Mouse (Mus musculus): ENCODE data around the gene Trib3.
"Not testable (repeated sequence)": the region's sequence is repeated elsewhere in the genome, so short reads cannot be mapped to it uniquely, and the experiment has no call there.

Gene Trib3

DNA sequence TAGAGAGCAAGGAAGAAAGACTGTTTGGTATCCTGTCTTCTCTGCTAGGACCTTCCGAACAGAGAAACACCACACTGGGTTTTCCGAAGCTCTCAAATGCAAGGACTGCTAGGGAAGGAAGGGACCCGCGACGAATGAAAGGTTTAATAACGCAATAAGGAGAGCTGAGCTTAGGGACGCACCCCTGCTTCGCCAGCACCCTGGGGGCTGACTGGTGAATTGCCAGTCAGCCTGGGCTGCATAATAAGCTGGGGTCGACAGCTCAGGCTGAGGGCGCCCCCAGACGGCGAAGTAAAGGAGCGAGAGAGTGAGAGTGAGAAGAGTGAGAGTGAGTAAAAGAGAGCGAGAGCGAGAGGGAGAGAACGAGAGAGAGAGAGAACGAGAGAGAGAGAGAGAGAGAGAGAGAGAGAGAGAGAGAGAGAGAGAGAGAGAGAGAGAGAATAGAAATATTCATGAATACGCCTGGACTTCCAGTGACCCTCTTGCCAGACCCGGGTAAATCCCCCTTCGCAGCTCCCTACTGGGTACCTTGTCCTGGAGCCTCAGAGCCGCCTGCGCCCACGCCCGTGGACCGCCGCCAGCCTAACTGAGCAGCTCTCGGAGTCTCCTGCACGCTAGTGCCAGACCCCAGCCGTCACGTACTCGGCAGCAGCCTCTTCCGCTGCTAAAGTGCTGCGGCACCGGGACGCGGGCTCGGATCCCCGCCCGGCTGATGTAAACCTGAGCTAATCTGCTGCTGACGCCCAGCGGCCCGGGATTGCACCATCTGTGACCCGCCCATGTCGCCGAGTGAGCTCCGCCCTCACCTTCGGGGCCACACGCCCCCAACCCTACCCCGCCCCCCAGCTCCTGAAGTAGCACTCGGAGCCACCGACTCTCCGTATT is at the start of gene Trib3:
TSS of gene Trib3 (minus strand) at position 704 of the 885 bp plus-strand sequence.
- peak in 1 of 2 experiments; percentile 62 for DNase-seq (ENCODE audit: low spot score in 2 of 2)

DNA sequence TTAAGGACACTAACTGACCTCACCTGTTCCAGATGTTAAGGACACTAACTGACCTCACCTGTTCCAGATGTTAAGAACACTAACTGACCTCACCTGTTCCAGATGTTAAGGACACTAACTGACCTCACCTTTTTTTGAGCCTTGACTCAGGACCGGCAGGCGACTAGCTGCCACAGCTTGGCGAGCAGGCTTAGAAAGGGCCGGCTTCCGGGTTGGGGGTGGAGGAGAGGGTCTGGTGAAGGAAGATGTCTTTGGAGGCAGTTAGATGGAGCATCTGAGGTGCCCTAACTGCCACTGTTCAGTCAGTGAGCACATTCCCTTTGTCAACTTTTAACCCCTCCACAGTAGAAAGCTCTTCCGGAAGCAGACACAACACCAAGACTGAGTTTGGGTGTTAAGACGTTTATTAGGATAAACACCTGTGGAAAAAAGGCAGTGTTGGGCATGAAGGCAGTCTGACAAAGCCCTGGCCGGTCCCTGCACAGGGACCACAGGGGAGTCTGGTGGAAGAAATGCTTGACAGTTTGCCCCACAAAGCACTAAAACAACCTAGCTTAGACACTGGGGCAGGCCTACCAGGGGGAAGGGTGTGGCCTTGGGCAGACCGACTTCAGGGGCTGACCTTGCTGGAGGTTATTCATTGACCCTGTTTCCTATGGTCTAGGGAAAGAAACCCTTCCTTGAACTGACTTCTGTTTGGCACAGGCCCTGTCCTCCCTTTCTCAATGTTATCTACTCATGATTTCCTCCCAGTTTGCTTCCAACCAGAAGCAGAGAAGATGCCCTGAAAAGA is 49.6 kb upstream of the Trib3 start:
- DNase-seq (ENCODE audit: low spot score in 2 of 2), result no peak

DNA sequence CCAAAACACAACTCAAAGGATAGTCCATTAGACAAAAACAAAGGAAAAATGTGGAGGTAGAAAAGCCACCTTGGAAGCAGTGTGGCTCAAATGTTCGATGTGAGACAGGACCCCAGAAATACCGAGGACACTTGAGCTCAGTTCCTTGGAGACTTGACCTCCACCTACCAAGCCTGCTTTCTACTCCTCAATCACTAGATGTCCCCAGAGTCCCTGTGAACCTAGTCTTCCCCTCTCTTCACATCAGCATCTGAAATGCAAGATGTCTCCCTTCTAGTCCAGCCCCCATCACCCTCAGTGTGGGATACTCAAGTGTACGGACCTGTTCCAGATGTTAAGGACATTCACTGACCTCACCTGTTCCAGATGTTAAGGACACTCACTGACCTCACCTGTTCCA is 49.0 kb upstream of the Trib3 start:
- peak in 1 of 2 experiments; percentile 68 for DNase-seq (ENCODE audit: low spot score in 2 of 2)

DNA sequence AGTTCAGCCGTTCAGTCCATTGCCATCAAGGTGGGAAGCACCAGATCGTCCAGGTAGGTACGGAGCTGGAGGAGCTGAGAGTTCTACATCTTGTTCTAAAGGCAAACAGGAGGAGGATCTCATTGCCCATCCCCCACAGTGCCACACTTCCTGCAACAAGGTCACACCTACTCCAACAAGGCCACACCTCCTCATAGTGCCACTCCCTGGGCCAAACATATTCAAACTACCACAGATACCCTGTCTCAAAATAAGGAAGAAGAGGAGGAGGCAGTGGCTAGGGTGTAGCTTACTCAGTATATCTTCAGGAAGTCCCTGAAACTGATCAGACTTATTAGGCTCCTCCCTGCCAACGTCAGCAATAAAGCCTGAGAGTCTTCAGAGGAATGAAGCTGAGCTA is 40.4 kb upstream of the Trib3 start:
- no peak for DNase-seq (ENCODE audit: low spot score in 2 of 2)

DNA sequence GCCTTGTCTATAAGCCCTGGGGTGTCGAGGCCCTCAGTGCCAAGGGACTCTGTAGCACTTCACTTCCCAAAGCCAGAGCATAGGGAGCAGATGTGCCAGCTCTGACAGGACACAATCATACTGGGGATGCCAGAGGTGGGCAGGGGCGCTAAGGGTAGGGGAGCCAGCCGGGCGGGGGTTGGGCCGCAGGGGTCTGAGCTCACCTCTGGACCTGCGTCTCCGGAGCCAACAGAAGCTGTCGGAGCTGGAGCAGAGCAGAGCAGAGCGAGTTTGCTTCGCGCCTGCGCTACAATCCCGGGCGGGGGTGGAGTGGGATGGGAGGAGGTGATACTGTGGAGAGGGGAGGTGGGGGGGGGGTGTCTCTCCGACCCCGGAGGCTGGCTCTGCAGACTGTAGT is 32.5 kb upstream of the Trib3 start, which contains the start of gene Nrsn2:
TSS of gene Nrsn2 (minus strand) at position 294 of the 397 bp plus-strand sequence.
- DNase-seq (ENCODE audit: low spot score in 2 of 2), result peak in 1 of 2 experiments; percentile 29

DNA sequence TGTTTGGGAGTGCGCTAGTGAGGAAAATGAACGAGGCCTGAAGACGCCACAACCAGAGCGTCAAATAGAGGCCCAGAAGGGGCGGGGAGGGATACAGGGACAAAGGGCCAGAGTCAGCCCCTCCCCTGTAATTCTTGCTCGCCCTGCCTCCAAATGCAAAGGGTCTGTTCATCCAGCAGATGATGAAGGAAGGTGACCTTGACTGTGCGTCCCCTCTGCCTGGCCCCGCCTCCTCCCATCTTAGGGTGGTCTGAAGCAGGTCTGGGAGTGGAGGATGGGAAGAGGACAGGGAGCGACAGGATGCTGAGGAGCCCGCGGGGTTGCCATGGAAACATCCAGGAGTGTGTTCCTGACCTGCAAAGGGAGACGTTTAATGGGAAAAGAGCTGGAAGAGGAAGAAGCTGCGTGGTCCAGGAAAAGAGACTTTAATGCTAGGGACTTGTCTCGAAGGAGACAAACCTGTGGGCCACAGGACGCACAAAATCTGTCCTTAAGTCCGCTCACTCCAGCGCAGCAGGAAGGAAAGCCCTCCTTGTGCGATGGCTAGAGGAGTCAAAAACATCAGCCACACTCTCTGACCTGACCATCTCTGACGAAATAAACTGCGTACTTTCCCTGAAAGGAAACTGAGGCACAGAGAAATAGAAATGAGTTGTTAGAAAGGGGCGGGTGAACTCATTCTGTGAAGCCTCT is 32.0 kb upstream of the Trib3 start:
- peak; percentile 52 to 69 for DNase-seq (ENCODE audit: low spot score in 2 of 2)

- DNase-seq (ENCODE audit: low spot score in 2 of 2), result no peak
These were observed 29.7 kb upstream of the Trib3 start for GRCm38 (mm10) chr2:152373547-152373946.

- DNase-seq (ENCODE audit: low spot score in 2 of 2), result no peak
These were observed 28.8 kb upstream of the Trib3 start for GRCm38 (mm10) chr2:152372661-152373060.

GRCm38 (mm10) chr2:152372104-152372503 is 28.3 kb upstream of the Trib3 start:
- DNase-seq (ENCODE audit: low spot score in 2 of 2), result no peak

GRCm38 (mm10) chr2:152368532-152369140 is 24.8 kb upstream of the Trib3 start:
- peak in 1 of 2 experiments; percentile 34 for DNase-seq (ENCODE audit: low spot score in 2 of 2)

GRCm38 (mm10) chr2:152367917-152368316 is 24.1 kb upstream of the Trib3 start:
- DNase-seq (ENCODE audit: low spot score in 2 of 2), result no peak

- peak in 1 of 2 experiments; percentile 77 for DNase-seq (ENCODE audit: low spot score in 2 of 2)
These were observed 19.7 kb upstream of the Trib3 start for GRCm38 (mm10) chr2:152363245-152364147.

- no peak for DNase-seq (ENCODE audit: low spot score in 2 of 2)
These were observed 17.4 kb upstream of the Trib3 start for GRCm38 (mm10) chr2:152361193-152361592.

- DNase-seq (ENCODE audit: low spot score in 2 of 2), result no peak
These were observed 16.5 kb upstream of the Trib3 start for GRCm38 (mm10) chr2:152360271-152360775.

DNA sequence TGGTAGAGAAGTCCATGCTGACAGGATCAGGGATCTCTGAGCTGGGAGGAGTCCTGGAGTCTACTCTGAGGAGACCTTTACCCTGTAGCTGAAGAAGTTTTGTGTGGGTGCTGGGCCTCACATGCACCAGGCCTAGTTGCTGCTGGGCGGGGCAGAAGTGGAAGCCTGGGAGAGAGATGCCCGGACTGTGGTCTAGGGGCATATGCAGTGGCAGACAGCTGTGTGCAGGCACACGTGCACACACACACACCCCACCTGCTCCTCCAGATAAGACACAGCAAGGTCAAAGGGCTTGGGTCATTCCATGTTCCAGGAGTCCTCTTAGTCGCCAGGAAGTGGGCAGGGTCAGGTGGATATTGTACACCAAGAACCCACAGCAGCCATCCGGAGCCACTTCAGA is 15.8 kb upstream of the Trib3 start:
- no peak for DNase-seq (ENCODE audit: low spot score in 2 of 2)

DNA sequence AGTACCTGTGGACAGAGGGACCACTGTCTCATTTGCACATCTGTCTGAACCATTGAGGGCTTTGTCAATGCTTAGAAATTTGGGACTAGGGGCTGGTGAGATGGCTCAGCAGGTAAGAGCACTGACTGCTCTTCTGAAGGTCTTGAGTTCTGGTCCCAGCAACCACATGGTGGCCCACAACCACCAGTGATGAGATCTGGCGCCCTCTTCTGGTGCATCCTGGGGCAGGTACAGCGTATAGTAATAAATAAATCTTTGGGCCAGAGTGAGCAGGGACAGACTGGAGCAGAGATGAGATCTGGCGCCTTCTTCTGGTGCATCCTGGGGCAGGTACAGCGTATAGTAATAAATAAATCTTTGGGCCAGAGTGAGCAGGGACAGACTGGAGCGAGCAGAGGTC is 15.1 kb upstream of the Trib3 start:
- DNase-seq (ENCODE audit: low spot score in 2 of 2), result not testable (repeated sequence)

DNA sequence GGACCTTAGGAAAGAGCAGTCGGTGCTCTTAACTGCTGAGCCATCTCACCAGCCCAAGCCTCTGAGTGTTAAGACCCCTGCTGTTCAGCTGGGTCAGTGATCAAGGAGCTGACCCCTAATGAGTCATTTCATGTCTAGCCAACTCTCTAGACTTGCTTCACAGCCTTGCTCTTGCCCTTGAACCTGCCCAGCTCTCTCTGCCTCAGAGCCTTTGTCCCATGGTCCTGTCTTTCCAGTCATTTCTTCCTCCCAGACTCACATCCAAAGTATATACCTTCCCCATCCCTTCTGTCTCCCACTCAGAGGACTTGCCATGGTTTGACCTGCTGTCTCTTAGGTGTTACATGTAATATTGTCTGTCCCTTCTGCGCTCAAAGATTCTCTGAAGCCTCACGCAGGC is 13.4 kb upstream of the Trib3 start:
- DNase-seq (ENCODE audit: low spot score in 2 of 2), result no peak

DNA sequence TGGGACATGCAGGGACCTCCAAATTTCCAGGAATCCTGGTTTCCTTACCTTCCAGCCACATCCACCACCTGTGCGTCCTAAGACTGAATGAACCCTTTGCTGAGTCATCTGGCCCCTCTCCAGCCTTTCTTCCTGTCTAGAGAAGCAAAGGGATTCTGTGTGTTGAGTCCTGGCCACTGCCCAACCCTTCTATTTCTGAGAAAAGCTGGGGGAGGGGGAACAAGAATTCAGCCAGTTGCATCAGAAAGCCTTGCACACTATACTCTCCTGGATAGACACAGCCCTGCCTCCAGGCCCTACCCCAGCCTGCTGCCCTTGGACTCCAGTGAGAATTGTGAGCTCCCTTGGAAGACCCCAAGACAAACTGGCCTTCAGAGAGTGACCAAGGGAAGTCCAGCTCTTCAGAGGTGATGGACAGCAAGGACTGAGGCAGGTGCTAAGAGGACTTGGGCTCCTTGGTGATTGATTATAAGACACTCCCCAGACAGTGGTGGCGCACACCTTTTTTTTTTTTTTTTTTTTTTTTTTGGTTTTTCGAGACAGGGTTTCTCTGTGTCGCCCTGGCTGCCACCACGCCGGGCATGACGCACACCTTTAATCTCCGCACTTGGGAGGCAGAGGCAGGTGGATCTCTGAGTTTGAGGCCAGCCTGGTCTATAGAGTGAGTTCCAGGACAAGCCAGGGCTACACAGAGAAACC is 6.2 kb upstream of the Trib3 start:
- DNase-seq (ENCODE audit: low spot score in 2 of 2), result peak in 1 of 2 experiments; percentile 65

GRCm38 (mm10) chr2:152349205-152349604 is 5.4 kb upstream of the Trib3 start:
- no peak for DNase-seq (ENCODE audit: low spot score in 2 of 2)

DNA sequence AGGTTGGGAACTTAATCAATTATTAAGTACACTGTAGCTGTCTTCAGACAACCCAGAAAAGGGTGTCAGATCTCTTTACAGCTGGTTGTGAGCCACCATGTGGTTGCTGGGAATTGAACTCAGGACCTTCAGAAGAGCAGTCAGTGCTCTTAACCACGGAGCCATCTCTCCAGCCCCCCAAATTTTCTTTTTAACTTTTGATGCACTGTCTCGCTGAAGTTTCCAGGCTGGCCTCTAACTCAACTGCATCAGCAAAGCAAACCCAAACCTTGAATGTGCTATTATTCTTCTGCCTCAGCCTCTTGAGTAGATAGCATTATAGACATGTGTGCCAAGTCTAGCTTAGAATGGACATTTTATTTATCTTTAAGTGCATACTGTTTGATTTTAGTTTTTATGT is 3.9 kb upstream of the Trib3 start:
- no peak for DNase-seq (ENCODE audit: low spot score in 2 of 2)

All from left cerebral cortex, adult 9 months (tissue).